Mouse (Mus musculus) forebrain, embryonic 15.5 days (tissue): ENCODE data around the gene Pik3r4. TPM values are rescaled to one million over a fixed set of nuclear protein-coding genes. Genes with fewer than 3 reads are reported as not detected.

Source experiments
- ATAC-seq: fragments of 200-750 bp; cut with Nextera tagmentation; replicated peaks from 2 replicates; pipeline ENCODE4 v1.8.0; 2017; ENCODE audit warnings: mild to moderate bottlenecking, moderate TSS enrichment, moderate library complexity
- H3K27ac ChIP-seq: fragments of 300-500 bp; sonication (generic); replicated peaks from 2 replicates; pipeline ENCODE4 v1.5.1; 2015; ENCODE audit warnings: mild to moderate bottlenecking, inconsistent platforms
- H3K27me3 ChIP-seq: fragments of 300-500 bp; sonication (generic); 2 replicates; pipeline ENCODE4 v1.6.1; 2015; ENCODE audit warnings: inconsistent platforms
- H3K36me3 ChIP-seq: fragments of 300-500 bp; sonication (generic); 2 replicates; pipeline ENCODE4 v1.6.1; 2015; ENCODE audit warnings: mild to moderate bottlenecking, inconsistent platforms
- H3K4me1 ChIP-seq: fragments of 300-500 bp; sonication (generic); 2 replicates; pipeline ENCODE4 v1.6.1; 2015; ENCODE audit warnings: inconsistent platforms
- H3K4me2 ChIP-seq: fragments of 300-500 bp; sonication (generic); replicated peaks from 2 replicates; pipeline ENCODE4 v1.6.1; 2015; ENCODE audit warnings: mild to moderate bottlenecking, inconsistent platforms
- H3K4me3 ChIP-seq: fragments of 300-500 bp; sonication (generic); 2 replicates; pipeline ENCODE4 v1.5.1; 2015; ENCODE audit warnings: mild to moderate bottlenecking, inconsistent platforms
- H3K9ac ChIP-seq: fragments of 300-500 bp; sonication (generic); replicated peaks from 2 replicates; pipeline ENCODE4 v1.6.1; 2015; ENCODE audit warnings: mild to moderate bottlenecking, inconsistent platforms
- H3K9me3 ChIP-seq: fragments of 300-500 bp; sonication (generic); 2 replicates; pipeline ENCODE4 v1.6.1; 2016; ENCODE audit warnings: inconsistent platforms
- WGBS: fragments of 180-500 bp; shearing (Covaris S2); methylation state at CpG from one replicate; pipeline ENCODE4 v1.1.7; 2015; ENCODE audit warnings: mixed read lengths; 5-methylcytosine and 5-hydroxymethylcytosine counted together
- polyA plus RNA-seq: library from polyadenylated mRNA; unstranded; fragments of >200 nt; fragmentation: Nextera tagmentation; extraction: Ambion mirVana; gene quantifications from 2 replicates; pipeline ENCODE4 v1.2.1, GENCODE M21; 2015

The Pik3r4 gene
- polyA plus RNA-seq, 1 experiment from 2014 or later: 19.0 TPM

- Histone ChIP-seq H3K9me3 (no peaks in the 10 kb centered on the region), H3K36me3 (peaks cover 47% of the 10 kb centered on the region), H3K27ac (no peak overlapping the region), H3K27me3 (no peaks in the 10 kb centered on the region), H3K4me1 (no peaks in the 10 kb centered on the region), H3K4me3 (no peak overlapping the region), H3K9ac (no peak overlapping the region), H3K4me2 (no peak overlapping the region)
- WGBS: 95% methylated on average over 4 of the region's 4 CpGs
- no peak for ATAC-seq
Observed at GRCm38 (mm10) chr9:105670916-105671315, 28.1 kb downstream of the Pik3r4 start.

- Histone ChIP-seq H3K4me1 (no peaks in the 10 kb centered on the region), H3K4me3 (no peak overlapping the region), H3K9me3 (no peaks in the 10 kb centered on the region), H3K27me3 (no peaks in the 10 kb centered on the region), H3K4me2 (no peak overlapping the region), H3K9ac (no peak overlapping the region), H3K27ac (no peak overlapping the region), H3K36me3 (peaks cover 51% of the 10 kb centered on the region)
- ATAC-seq: no peak
- 90% methylated on average over 2 of the region's 2 CpGs for WGBS
Observed at GRCm38 (mm10) chr9:105672032-105672431, 29.3 kb downstream of the Pik3r4 start.

GRCm38 (mm10) chr9:105675941-105676340 is 33.2 kb downstream of the Pik3r4 start:
- peaks cover under 1% of the 10 kb centered on the region for H3K4me1 ChIP-seq
- H3K9me3 ChIP-seq: no peaks in the 10 kb centered on the region
- H3K27me3 ChIP-seq: no peaks in the 10 kb centered on the region
- no peak overlapping the region for H3K9ac ChIP-seq
- peaks cover 41% of the 10 kb centered on the region for H3K36me3 ChIP-seq
- no peak overlapping the region for H3K4me3 ChIP-seq
- no peak for ATAC-seq
- H3K27ac ChIP-seq: no peak overlapping the region
- H3K4me2 ChIP-seq: no peak overlapping the region
- 93% methylated on average over 11 of the region's 11 CpGs for WGBS

DNA sequence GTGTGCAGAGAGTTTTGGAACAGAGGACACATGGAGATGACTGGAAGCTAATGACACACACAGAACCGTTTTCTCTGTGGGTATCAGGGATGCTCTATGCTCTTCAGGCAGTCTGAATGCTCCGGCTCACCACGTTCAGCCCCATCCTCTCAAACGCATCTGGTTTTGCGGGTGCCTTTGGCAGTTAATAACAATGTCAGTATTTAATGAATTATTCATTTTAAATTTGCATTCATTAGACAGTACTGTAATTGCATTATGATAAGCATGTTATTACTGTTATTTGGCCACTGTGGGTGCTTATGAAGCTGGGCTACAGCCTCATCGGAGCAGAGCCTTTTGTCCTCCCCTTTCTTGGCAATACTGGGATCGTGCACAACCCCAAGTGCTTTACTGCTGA is 38.6 kb downstream of the Pik3r4 start:
- Histone ChIP-seq H3K36me3 (peaks cover 38% of the 10 kb centered on the region; the same call in 1 of the 2 replicates), H3K4me3 (no peak overlapping the region)
- 41% methylated on average over 7 of the region's 7 CpGs for WGBS

DNA sequence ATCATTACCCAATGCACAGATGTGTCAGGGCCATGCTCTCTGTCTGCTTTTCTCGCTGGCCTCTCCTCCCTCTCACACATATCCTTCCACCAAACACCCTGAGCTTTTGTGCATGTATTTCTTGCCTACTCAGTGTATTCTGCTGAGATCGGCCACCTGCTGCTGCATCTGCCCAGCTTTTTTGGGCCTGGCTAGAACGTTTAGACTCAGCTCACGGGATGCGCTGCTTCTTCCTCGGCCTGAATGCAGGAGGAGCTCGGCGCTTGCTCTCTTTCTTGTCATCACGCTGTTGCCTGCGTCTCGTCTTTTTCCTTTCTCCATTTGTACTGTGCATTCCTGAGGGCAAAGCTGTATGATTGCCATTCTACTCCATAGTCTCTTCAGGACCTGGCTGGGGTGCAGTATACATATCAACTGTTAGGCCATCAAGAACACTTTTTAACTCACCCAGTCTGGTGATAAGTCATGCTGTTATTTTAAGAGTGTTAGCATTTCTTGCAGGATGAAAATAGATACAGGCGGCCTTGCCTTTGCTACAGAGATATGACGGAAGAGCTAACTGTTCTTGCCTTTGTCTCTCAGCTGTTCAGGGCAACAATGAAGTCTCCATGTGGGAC is 41.9 kb downstream of the Pik3r4 start:
- ATAC-seq: no peak
- peaks cover 4% of the 10 kb centered on the region for H3K4me1 ChIP-seq
- H3K36me3 ChIP-seq: peaks cover 42% of the 10 kb centered on the region
- H3K4me2 ChIP-seq: no peak overlapping the region
- 87% methylated on average over 13 of the region's 13 CpGs for WGBS
- no peaks in the 10 kb centered on the region for H3K27me3 ChIP-seq
- H3K9me3 ChIP-seq: no peaks in the 10 kb centered on the region
- H3K9ac ChIP-seq: no peak overlapping the region
- no peak overlapping the region for H3K27ac ChIP-seq
- H3K4me3 ChIP-seq: no peak overlapping the region

More for the DNA sequence above, 38.6 kb downstream of the Pik3r4 start:
- peak; percentile 87 for ATAC-seq
- Histone ChIP-seq H3K9ac (no peak overlapping the region), H3K27me3 (no peaks in the 10 kb centered on the region), H3K9me3 (no peaks in the 10 kb centered on the region), H3K4me1 (peaks cover 4% of the 10 kb centered on the region), H3K4me2 (no peak overlapping the region), H3K27ac (peak overlapping the region; percentile 79)

DNA sequence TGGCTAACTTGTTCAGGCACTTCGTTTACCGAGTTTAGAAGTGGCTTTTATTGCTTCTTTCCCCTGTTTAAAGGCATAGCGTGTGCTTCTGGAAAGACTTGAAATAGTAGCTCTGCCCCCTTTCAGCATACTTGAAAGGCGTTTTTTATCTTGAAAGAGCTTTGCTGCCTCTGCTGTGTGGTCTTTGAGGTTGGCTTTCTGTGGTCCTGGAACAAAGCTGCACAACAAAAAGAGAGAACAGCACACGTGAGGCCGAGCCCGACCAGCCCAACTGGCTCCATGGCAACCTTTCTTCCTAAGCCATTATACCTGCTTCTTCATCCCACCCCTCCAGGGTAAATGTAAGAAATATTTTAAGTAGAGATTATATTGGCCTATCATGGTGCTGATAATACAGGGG is 46.7 kb downstream of the Pik3r4 start:
- no peaks in the 10 kb centered on the region for H3K9me3 ChIP-seq
- no peaks in the 10 kb centered on the region for H3K4me1 ChIP-seq
- no peak for ATAC-seq
- 15% methylated on average over 7 of the region's 7 CpGs for WGBS
- no peak overlapping the region for H3K9ac ChIP-seq
- peaks cover 36% of the 10 kb centered on the region for H3K36me3 ChIP-seq
- H3K27me3 ChIP-seq: no peaks in the 10 kb centered on the region
- no peak overlapping the region for H3K27ac ChIP-seq
- no peak overlapping the region for H3K4me3 ChIP-seq
- no peak overlapping the region for H3K4me2 ChIP-seq

DNA sequence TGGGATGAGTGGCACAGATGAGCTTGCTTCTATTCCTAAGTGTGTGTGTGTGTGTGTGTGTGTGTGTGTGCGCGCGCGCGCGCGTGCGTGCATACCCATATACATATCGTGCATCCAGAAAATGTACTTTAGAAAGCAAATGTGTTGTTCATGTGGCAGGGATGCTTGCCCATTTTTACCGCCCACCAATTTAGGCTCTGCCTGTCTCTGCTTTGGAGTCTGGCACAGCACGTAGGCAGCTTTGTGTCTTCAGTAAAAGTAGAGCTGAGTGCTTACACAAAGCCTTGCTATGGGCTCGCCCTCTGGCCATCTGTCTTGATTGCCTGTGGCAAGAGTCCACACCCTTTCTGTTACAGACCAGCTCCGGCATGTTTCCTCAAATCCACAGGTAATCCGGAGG is 49.7 kb downstream of the Pik3r4 start:
- 86% methylated on average over 14 of the region's 14 CpGs for WGBS
- ATAC-seq: no peak

DNA sequence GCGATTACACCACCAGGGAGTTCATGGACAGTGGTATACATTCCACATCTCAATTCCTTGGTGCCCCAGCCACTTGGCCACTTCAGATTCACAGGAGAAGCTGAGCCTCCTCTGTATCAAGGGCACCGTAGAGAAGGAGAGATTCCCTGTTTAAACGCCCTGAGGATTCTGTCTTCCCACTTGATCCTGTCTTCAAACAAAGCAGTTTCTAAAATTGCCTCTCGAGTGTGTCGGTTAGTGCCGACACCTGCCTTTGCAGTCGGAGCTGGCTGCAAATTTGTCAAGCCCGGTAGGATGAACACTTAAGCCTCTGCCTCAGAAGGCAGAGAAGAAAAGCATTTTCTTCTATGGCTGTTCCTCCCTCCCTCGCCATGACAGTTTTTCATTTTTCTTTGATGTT is 50.3 kb downstream of the Pik3r4 start:
- no peak for ATAC-seq
- H3K36me3 ChIP-seq: peaks cover 7% of the 10 kb centered on the region
- no peaks in the 10 kb centered on the region for H3K27me3 ChIP-seq
- no peaks in the 10 kb centered on the region for H3K4me1 ChIP-seq
- H3K4me2 ChIP-seq: no peak overlapping the region
- no peaks in the 10 kb centered on the region for H3K9me3 ChIP-seq
- no peak overlapping the region for H3K9ac ChIP-seq
- peak overlapping the region; percentile 34 for H3K27ac ChIP-seq
- H3K4me3 ChIP-seq: no peak overlapping the region
- 72% methylated on average over 9 of the region's 9 CpGs for WGBS

More for the DNA sequence above, 49.7 kb downstream of the Pik3r4 start:
- Histone ChIP-seq H3K27ac (peak overlapping the region; percentile 34), H3K4me2 (no peak overlapping the region), H3K9me3 (no peaks in the 10 kb centered on the region), H3K27me3 (no peaks in the 10 kb centered on the region), H3K4me1 (no peaks in the 10 kb centered on the region), H3K9ac (no peak overlapping the region), H3K4me3 (no peak overlapping the region), H3K36me3 (peaks cover 13% of the 10 kb centered on the region)

- H3K27ac ChIP-seq: no peak overlapping the region
- H3K4me3 ChIP-seq: no peak overlapping the region
- no peaks in the 10 kb centered on the region for H3K27me3 ChIP-seq
- no peak overlapping the region for H3K9ac ChIP-seq
- 0 out of 2 replicates have a peak, but pooled peaks have one; percentile 36 for ATAC-seq
- H3K36me3 ChIP-seq: no peaks in the 10 kb centered on the region; the same call in 1 of the 2 replicates
- no peaks in the 10 kb centered on the region for H3K9me3 ChIP-seq
- no peak overlapping the region for H3K4me2 ChIP-seq
- WGBS: 8% methylated on average over 5 of the region's 5 CpGs
- no peaks in the 10 kb centered on the region for H3K4me1 ChIP-seq
Observed at GRCm38 (mm10) chr9:105693854-105694253, 51.1 kb downstream of the Pik3r4 start.

DNA sequence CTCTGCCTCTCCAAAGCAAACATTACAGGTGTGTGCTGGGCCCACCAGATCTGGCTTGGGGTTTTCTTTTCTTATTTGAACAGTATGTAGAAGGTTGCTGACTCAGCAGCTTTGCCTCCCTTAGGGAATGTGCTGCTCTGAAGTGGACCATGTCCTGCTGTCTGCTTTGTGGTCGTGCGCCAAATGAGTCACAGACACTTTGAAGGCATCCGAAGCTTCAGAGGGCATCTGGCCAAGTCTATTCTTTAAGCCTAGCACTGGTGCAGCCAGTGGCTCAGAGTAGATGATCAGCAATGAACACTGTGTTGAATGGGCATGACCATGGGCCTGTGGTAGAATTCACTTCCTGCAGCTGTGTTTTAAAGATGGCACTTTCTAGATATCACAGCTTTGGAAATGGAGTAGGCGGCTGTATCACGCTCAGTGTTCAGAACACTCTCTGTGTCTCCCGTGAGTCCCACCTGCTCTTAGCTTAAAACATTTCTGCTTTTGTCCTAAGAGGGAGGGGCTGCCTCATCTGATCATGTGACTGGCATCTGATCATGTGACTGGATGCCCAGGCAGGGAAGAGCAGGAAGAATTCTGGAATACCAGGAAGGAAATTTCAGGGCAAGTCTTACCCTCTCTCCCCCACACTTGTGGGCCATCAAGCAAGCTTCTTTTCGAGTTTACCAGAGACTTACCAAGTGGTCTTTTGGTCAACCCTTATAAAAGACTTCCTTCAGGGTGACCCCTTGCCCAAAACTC is 54.2 kb downstream of the Pik3r4 start:
- Histone ChIP-seq H3K27me3 (no peaks in the 10 kb centered on the region), H3K9ac (no peak overlapping the region), H3K27ac (no peak overlapping the region), H3K4me2 (no peak overlapping the region), H3K36me3 (no peaks in the 10 kb centered on the region), H3K4me1 (peaks cover 3% of the 10 kb centered on the region; the same call in 1 of the 2 replicates), H3K4me3 (no peak overlapping the region), H3K9me3 (no peaks in the 10 kb centered on the region)
- ATAC-seq: no peak
- 74% methylated on average over 7 of the region's 7 CpGs for WGBS

- Histone ChIP-seq H3K4me2 (no peak overlapping the region), H3K27ac (no peak overlapping the region), H3K9ac (no peak overlapping the region), H3K36me3 (no peaks in the 10 kb centered on the region), H3K27me3 (no peaks in the 10 kb centered on the region), H3K4me1 (peaks cover 3% of the 10 kb centered on the region; the same call in 1 of the 2 replicates), H3K9me3 (no peaks in the 10 kb centered on the region), H3K4me3 (no peak overlapping the region)
- no peak for ATAC-seq
- 73% methylated on average over 9 of the region's 9 CpGs for WGBS
Observed at GRCm38 (mm10) chr9:105697764-105698396, 55.1 kb downstream of the Pik3r4 start.

- Histone ChIP-seq H3K4me3 (no peak overlapping the region), H3K27ac (no peak overlapping the region), H3K4me2 (no peak overlapping the region), H3K27me3 (no peaks in the 10 kb centered on the region), H3K9ac (no peak overlapping the region), H3K9me3 (no peaks in the 10 kb centered on the region), H3K36me3 (no peaks in the 10 kb centered on the region), H3K4me1 (peaks cover 3% of the 10 kb centered on the region; the same call in 1 of the 2 replicates)
- WGBS: 68% methylated on average over 6 of the region's 6 CpGs
- no peak for ATAC-seq
Observed at GRCm38 (mm10) chr9:105700702-105701101, 57.9 kb downstream of the Pik3r4 start.
